Mouse (Mus musculus) liver, adult 2 months (tissue): ENCODE measurements around the gene Hhex. TPM values are rescaled to one million over a fixed set of nuclear protein-coding genes. Genes with fewer than 3 reads are reported as not detected.

Experiments
- DNase-seq: peaks from one replicate; pipeline ENCODE4 v3.0.0-alpha.2; 2011; ENCODE audit warnings: low read depth, low spot score; ENCODE audit errors: extremely low read depth
- H3K27ac ChIP-seq: fragments of 200-500 bp; replicated peaks from 2 replicates; pipeline ENCODE4 v1.5.1; 2012; ENCODE audit warnings: low read depth, mild to moderate bottlenecking, control low read depth, inconsistent platforms, low read length; ENCODE audit not compliant: insufficient read depth
- H3K27me3 ChIP-seq: fragments of 200-500 bp; 2 replicates; pipeline ENCODE4 v1.6.1; 2012; ENCODE audit warnings: mild to moderate bottlenecking, moderate library complexity, low read length, inconsistent platforms; ENCODE audit not compliant: control insufficient read depth, insufficient read depth
- H3K36me3 ChIP-seq: fragments of 200-500 bp; 2 replicates; pipeline ENCODE4 v1.6.1; 2012; ENCODE audit warnings: low read length, inconsistent platforms; ENCODE audit not compliant: control insufficient read depth, insufficient read depth
- H3K4me1 ChIP-seq: fragments of 200-500 bp; 2 replicates; pipeline ENCODE4 v1.6.1; 2011; ENCODE audit warnings: low read length; ENCODE audit not compliant: control insufficient read depth, insufficient read depth
- H3K4me3 ChIP-seq: fragments of 200-500 bp; 2 replicates; pipeline ENCODE4 v1.5.1; 2011; ENCODE audit warnings: low read depth, mild to moderate bottlenecking, control low read depth, low read length, moderate library complexity; ENCODE audit not compliant: insufficient read depth
- H3K79me2 ChIP-seq: fragments of 200-500 bp; 2 replicates; pipeline ENCODE4 v1.6.1; 2012; ENCODE audit warnings: inconsistent platforms, mild to moderate bottlenecking, low read length, moderate library complexity; ENCODE audit not compliant: control insufficient read depth, insufficient read depth
- H3K9ac ChIP-seq: fragments of 200-500 bp; 2 replicates; pipeline ENCODE4 v1.6.1; 2012; ENCODE audit warnings: low read depth, mild to moderate bottlenecking, control low read depth, inconsistent platforms, low read length
- CTCF ChIP-seq: fragments of 200-500 bp; IDR thresholded peaks from 2 replicates; pipeline ENCODE4 v1.5.1; 2011; ENCODE audit warnings: low read depth, low read length, control low read depth
- POLR2A ChIP-seq: fragments of 200-500 bp; IDR thresholded peaks from 2 replicates; pipeline ENCODE4 v1.6.1; 2011; ENCODE audit warnings: low read length, control low read depth; ENCODE audit not compliant: insufficient read depth; ENCODE audit errors: extremely low read depth
- WGBS: fragments of 180-500 bp; shearing (Covaris S2); methylation state at CpG from one replicate; pipeline ENCODE4 v1.1.7; 2018; 5-methylcytosine and 5-hydroxymethylcytosine counted together
- polyA plus RNA-seq: library from polyadenylated mRNA; depleted of rRNA; stranded (reverse); fragments of >200 nt; gene quantifications from 2 replicates; pipeline ENCODE4 v1.2.3, GENCODE M21; 2012; rRNA removed
- total RNA-seq: library from RNA; depleted of rRNA; stranded (reverse); fragments of >200 nt; gene quantifications from 2 replicates; pipeline ENCODE4 v1.2.3, GENCODE M21; 2014; rRNA removed

Gene Hhex
- total and polyA plus RNA-seq, 2 experiments: 15.9 to 107 TPM

- no peaks in the 10 kb centered on the region for H3K79me2 ChIP-seq
- H3K36me3 ChIP-seq: no peaks in the 10 kb centered on the region
- TF ChIP-seq POLR2A (no peak), CTCF (no peak)
- no peak for DNase-seq
- no peak overlapping the region for H3K9ac ChIP-seq
- WGBS: 89% methylated on average over 5 of the region's 5 CpGs
- no peak overlapping the region for H3K27ac ChIP-seq
- no peaks in the 10 kb centered on the region for H3K27me3 ChIP-seq
- H3K4me1 ChIP-seq: peaks cover under 1% of the 10 kb centered on the region; the same call in 1 of the 2 replicates
- no peak overlapping the region for H3K4me3 ChIP-seq
Observed at GRCm38 (mm10) chr19:37487811-37488475, 53.3 kb downstream of the Hhex start.

- no peak for DNase-seq
- no peak overlapping the region for H3K27ac ChIP-seq
- H3K4me3 ChIP-seq: no peak overlapping the region
- TF ChIP-seq CTCF (no peak), POLR2A (no peak)
- H3K27me3 ChIP-seq: no peaks in the 10 kb centered on the region
- H3K9ac ChIP-seq: no peak overlapping the region
- no peaks in the 10 kb centered on the region for H3K79me2 ChIP-seq
- H3K4me1 ChIP-seq: peaks cover 8% of the 10 kb centered on the region
- no peaks in the 10 kb centered on the region for H3K36me3 ChIP-seq
- WGBS: 80% methylated on average over 7 of the region's 7 CpGs
Observed at GRCm38 (mm10) chr19:37488608-37489262, 54.1 kb downstream of the Hhex start.

Other genes with a start within 250 kb of the Hhex start
- 84.0 and 93.1 TPM in 2 replicates for gene March5, start 227.3 kb upstream of the Hhex start, total RNA-seq
- gene March5, start 227.3 kb upstream of the Hhex start, polyA plus RNA-seq: 33.8 and 38.5 TPM in 2 replicates
- 6.4 and 8.9 TPM in 2 replicates for gene Cpeb3, start 226.2 kb upstream of the Hhex start, total RNA-seq
- 4.3 TPM in 2 replicates for gene Cpeb3, start 226.2 kb upstream of the Hhex start, polyA plus RNA-seq
- gene Ide, start 97.0 kb upstream of the Hhex start, total RNA-seq: 35.3 and 39.9 TPM in 2 replicates
- gene Ide, start 97.0 kb upstream of the Hhex start, polyA plus RNA-seq: 18.4 and 21.8 TPM in 2 replicates
- 0.55 and 1.7 TPM in 2 replicates for gene Kif11, start 58.4 kb upstream of the Hhex start, total RNA-seq
- 0.11 and 0.19 TPM in 2 replicates for gene Kif11, start 58.4 kb upstream of the Hhex start, polyA plus RNA-seq
- 18.0 and 21.8 TPM in 2 replicates for gene Exoc6, start 115.6 kb downstream of the Hhex start, total RNA-seq
- 6.4 and 6.7 TPM in 2 replicates for gene Exoc6, start 115.6 kb downstream of the Hhex start, polyA plus RNA-seq